21 mouse cellular contexts compared by ENCODE assay signal in the genomic region with DNA sequence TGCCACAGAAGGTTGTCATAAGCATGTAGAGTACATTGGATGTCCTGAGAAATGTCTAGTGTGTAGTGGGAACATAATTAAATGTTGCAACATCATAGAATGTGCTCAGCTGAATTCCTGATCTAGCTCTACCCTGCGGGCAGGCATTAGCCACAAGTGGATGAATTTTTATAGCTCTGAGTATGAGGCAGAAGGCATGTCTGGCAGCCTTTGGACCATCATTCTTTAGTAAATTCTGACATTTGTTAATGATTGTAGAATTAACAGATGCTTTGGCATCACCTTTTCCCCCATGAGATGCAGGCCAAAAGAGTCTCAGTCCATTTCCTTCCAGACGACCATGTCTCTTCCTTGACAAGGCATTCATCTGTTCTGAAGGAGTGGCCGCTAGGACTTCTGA.
DNase-seq lines count a peak whose midpoint lies in the region; ATAC-seq lines count a peak whose summit lies in the region.
"Had no signal": no experiment of that assay in that cellular context is flagged by ENCODE, and none has a peak within 500 bp of the region (broad histone marks: within the 10 kb centered on the region; RNA-seq: fewer than 3 reads in every experiment).

No protein-coding gene starts in this region.

- 86% methylated on average over 3 of the region's 3 CpGs for WGBS in kidney, embryonic 16.5 days
- 85% methylated on average over 3 of the region's 3 CpGs for WGBS in midbrain, embryonic 11.5 days
- 87% methylated on average over 3 of the region's 3 CpGs for WGBS in midbrain, embryonic 14.5 days

- no peak overlapping the region for H3K27ac ChIP-seq in kidney, embryonic 16.5 days (ENCODE audit: low read length)
- no peak overlapping the region for H3K27ac ChIP-seq in midbrain, embryonic 11.5 days (ENCODE audit: low read depth, low read length)
- H3K27ac ChIP-seq in midbrain, embryonic 14.5 days (replicated peaks; ENCODE audit: low read depth, low read length), result no peak overlapping the region
- H3K27ac ChIP-seq: forebrain, embryonic 10.5 days; forebrain, embryonic 13.5 days; heart, adult 2 months; heart, embryonic 10.5 days; hindbrain, embryonic 12.5 days; hindbrain, embryonic 15.5 days had no signal

- DNase-seq in kidney, adult 11 months, result peak; percentile 23
- no peak for DNase-seq in kidney, postnatal 4 days
- peak; percentile 52 for DNase-seq in kidney, adult 9 months
- peak; percentile 83 for DNase-seq in midbrain, embryonic 11.5 days (ENCODE audit: low spot score, missing footprints)
- no peak for DNase-seq in midbrain, embryonic 14.5 days
- DNase-seq in kidney, postnatal 36 days, result peak; percentile 17 to 19
- DNase-seq in adipocyte (ENCODE audit: low spot score), result no peak
- DNase-seq: adrenal gland, postnatal 10 days; adrenal gland, postnatal 36 days; cerebellum, adult 18-20 months; cerebellum, adult 9-10 months; gastrocnemius, postnatal 10 days; gastrocnemius, postnatal 36 days; heart, adult 2 months had no signal

- no peak overlapping the region for H3K4me3 ChIP-seq in kidney, embryonic 16.5 days (ENCODE audit: low read length)
- H3K4me3 ChIP-seq in midbrain, embryonic 11.5 days (ENCODE audit: low read depth, low read length), result no peak overlapping the region
- H3K4me3 ChIP-seq in midbrain, embryonic 14.5 days (replicated peaks; ENCODE audit: low read depth, low read length), result no peak overlapping the region
- H3K4me3 ChIP-seq: forebrain, embryonic 10.5 days; forebrain, embryonic 13.5 days; heart, adult 2 months; heart, embryonic 10.5 days; hindbrain, embryonic 12.5 days; hindbrain, embryonic 15.5 days had no signal

- no peak for ATAC-seq in kidney, embryonic 16.5 days (ENCODE audit: low FRiP score, low TSS enrichment)
- no peak for ATAC-seq in midbrain, embryonic 11.5 days (ENCODE audit: low FRiP score)
- ATAC-seq in midbrain, embryonic 14.5 days (ENCODE audit: low FRiP score, low TSS enrichment), result no peak
- ATAC-seq: forebrain, embryonic 13.5 days; forebrain, embryonic 16.5 days had no signal

- no peak overlapping the region for H3K9ac ChIP-seq in kidney, embryonic 16.5 days (replicated peaks; ENCODE audit: low read length)
- H3K9ac ChIP-seq in midbrain, embryonic 11.5 days (ENCODE audit: low read length), result no peak overlapping the region
- no peak overlapping the region for H3K9ac ChIP-seq in midbrain, embryonic 14.5 days (replicated peaks; ENCODE audit: low read length)
- H3K9ac ChIP-seq: forebrain, embryonic 13.5 days; hindbrain, embryonic 12.5 days; hindbrain, embryonic 15.5 days had no signal

- no peaks in the 10 kb centered on the region for H3K36me3 ChIP-seq in kidney, embryonic 16.5 days (ENCODE audit: insufficient read depth, low read length)
- H3K36me3 ChIP-seq in midbrain, embryonic 11.5 days (ENCODE audit: control insufficient read depth, insufficient read depth, low read length), result no peaks in the 10 kb centered on the region
- H3K36me3 ChIP-seq in midbrain, embryonic 14.5 days (ENCODE audit: control insufficient read depth, insufficient read depth, low read length), result no peaks in the 10 kb centered on the region
- H3K36me3 ChIP-seq: forebrain, embryonic 10.5 days; heart, embryonic 10.5 days; hindbrain, embryonic 12.5 days; hindbrain, embryonic 15.5 days had no signal

- no peak overlapping the region for H3K4me2 ChIP-seq in kidney, embryonic 16.5 days (replicated peaks; ENCODE audit: low read depth, low read length)
- H3K4me2 ChIP-seq in midbrain, embryonic 11.5 days, result no peak overlapping the region
- no peak overlapping the region for H3K4me2 ChIP-seq in midbrain, embryonic 14.5 days (ENCODE audit: low read length)
- H3K4me2 ChIP-seq: forebrain, embryonic 13.5 days; hindbrain, embryonic 12.5 days; hindbrain, embryonic 15.5 days had no signal

- 0 out of 2 replicates have a peak, but pooled peaks cover 3% of the 10 kb centered on the region for H3K4me1 ChIP-seq in kidney, embryonic 16.5 days (ENCODE audit: insufficient read depth, low read length)
- H3K4me1 ChIP-seq in midbrain, embryonic 11.5 days (ENCODE audit: control insufficient read depth, insufficient read depth, low read length), result no peaks in the 10 kb centered on the region; the same call in 1 of the 2 replicates
- peaks cover 20% of the 10 kb centered on the region for H3K4me1 ChIP-seq in midbrain, embryonic 14.5 days (ENCODE audit: control insufficient read depth, insufficient read depth, low read length)
- H3K4me1 ChIP-seq: heart, embryonic 10.5 days had no signal

- H3K9me3 ChIP-seq in kidney, embryonic 16.5 days (ENCODE audit: low read length), result no peaks in the 10 kb centered on the region
- H3K9me3 ChIP-seq in midbrain, embryonic 11.5 days (ENCODE audit: control insufficient read depth, low read length), result no peaks in the 10 kb centered on the region
- H3K9me3 ChIP-seq in midbrain, embryonic 14.5 days (ENCODE audit: control insufficient read depth, low read length), result no peaks in the 10 kb centered on the region
- H3K9me3 ChIP-seq: forebrain, embryonic 10.5 days; forebrain, embryonic 13.5 days; heart, embryonic 10.5 days; hindbrain, embryonic 12.5 days; hindbrain, embryonic 15.5 days had no signal

- H3K27me3 ChIP-seq in kidney, embryonic 16.5 days (ENCODE audit: insufficient read depth, low read length), result no peaks in the 10 kb centered on the region
- H3K27me3 ChIP-seq in midbrain, embryonic 11.5 days (ENCODE audit: control insufficient read depth, insufficient read depth, low read length), result no peaks in the 10 kb centered on the region
- no peaks in the 10 kb centered on the region for H3K27me3 ChIP-seq in midbrain, embryonic 14.5 days (ENCODE audit: control insufficient read depth, insufficient read depth, low read length)
- H3K27me3 ChIP-seq: forebrain, embryonic 13.5 days; hindbrain, embryonic 12.5 days; hindbrain, embryonic 15.5 days had no signal

Comparison
In these comparisons a context has a peak if more than half of its experiments do, and no peak if none do; other contexts are left out.
1. DNase-seq: peak in kidney, adult 11 months (single experiment), kidney, adult 9 months (single experiment), midbrain, embryonic 11.5 days (single experiment) and kidney, postnatal 36 days (2 of 2); none in kidney, postnatal 4 days (0 of 2), midbrain, embryonic 14.5 days (single experiment) and adipocyte (single experiment).